Mouse (Mus musculus) monocyte, adult 5-6 weeks (primary cell): ENCODE results near the gene Ksr2. TPM values are rescaled to one million over a fixed set of nuclear protein-coding genes. Genes with fewer than 3 reads are reported as not detected.

Experiments used
- ATAC-seq: fragments of 153-309, 156-312 bp; replicated peaks from 2 replicates; pipeline ENCODE4 v1.8.0; 2017; ENCODE audit warnings: mild to moderate bottlenecking; ENCODE audit not compliant: low TSS enrichment, insufficient number of reproducible peaks, severe bottlenecking, poor library complexity, low FRiP score
- total RNA-seq: library from RNA; stranded (forward); fragments of 200-1000, 200-491, 200-594 nt; gene quantifications from 3 replicates; pipeline ENCODE4 v1.2.3, GENCODE M21; 2017

Gene Ksr2
- total RNA-seq, 1 experiment from 2014 or later, result not detected

DNA sequence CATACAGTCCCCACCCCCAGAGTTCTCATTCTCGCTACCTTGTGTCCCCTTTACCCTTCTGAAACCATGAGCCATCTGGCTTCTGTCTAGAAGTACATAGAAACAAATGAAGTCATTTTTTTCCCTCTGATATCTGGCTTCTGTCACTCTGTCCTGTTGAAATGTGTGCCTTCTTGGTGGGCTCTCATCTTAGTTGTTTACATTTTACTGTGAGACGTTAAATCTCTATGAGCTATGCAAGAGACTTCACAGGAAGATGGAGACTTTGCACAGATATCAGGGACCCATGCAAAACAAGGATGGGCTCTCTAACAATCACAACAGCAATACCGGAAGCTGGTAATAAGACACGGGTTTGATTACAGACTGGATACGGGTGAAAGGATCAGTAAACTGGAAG is 222.0 kb downstream of the Ksr2 start:
- no peak for ATAC-seq

- ATAC-seq, result no peak
Measured at GRCm38 (mm10) chr5:117641585-117641984, 227.8 kb downstream of the Ksr2 start.

- no peak for ATAC-seq
Measured at GRCm38 (mm10) chr5:117651238-117651886, 237.6 kb downstream of the Ksr2 start.

GRCm38 (mm10) chr5:117658641-117659040 is 244.8 kb downstream of the Ksr2 start:
- ATAC-seq, result no peak

DNA sequence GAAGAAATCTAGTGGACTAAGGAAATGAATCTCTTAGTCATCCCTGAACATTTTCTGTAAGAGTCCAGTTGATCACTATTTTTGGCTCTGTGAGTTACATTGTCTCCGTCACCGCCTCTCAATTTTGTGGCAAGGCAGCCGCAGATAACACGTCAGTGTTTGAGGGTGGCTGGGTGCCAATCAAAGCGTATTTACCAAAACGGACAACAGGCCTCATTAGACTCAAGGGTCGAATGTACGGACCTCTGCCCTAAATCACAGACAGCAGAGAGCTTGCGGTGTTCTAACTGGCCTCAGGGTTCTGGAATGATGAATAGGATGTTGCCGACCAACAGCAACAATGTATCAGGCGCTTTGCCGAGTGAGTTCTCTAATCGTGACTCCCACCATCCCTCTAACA is 245.8 kb downstream of the Ksr2 start:
- no peak for ATAC-seq

- no peak for ATAC-seq
Measured at GRCm38 (mm10) chr5:117665181-117665580, 251.4 kb downstream of the Ksr2 start.

- no peak for ATAC-seq
Measured at GRCm38 (mm10) chr5:117667314-117667713, 253.5 kb downstream of the Ksr2 start.

DNA sequence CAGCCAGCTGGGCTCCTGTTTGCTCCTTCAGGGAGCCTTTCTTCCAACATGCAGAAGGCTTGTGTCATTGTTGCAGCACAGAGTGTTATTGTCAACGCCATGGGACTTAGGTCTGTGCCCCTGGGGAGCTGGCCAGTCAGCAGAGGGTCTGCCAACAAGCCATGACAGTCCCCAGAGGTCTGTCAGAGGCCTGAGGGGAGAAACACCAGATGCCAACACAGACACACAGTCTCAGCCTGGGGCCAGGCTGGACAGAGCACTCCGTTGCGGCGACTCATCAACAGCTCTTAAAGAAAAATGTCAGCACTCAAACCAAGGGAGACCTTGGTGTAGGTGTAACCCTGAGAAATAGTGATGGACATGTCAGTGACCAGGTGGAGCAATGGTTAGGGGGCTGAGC is 255.5 kb downstream of the Ksr2 start:
- no peak for ATAC-seq

DNA sequence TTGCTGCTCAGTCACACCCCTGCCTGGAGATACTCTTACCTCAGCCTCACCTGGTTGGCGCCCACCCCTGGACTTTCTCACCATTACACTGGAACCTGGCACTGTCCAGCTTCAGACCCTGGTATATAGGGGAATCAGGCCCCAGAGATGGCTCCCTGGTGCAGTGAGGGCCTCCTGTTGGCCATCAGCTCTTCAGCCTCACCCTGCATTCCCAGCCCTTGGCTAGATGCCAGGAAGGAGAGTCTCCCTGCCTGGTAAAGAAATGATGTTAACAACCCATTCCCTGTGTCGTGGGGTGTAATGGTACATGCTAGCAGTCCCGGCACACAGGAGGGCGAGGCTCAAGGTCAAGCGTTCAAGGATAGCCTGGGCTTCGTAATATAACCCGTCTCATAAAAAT is 256.0 kb downstream of the Ksr2 start:
- ATAC-seq, result no peak

DNA sequence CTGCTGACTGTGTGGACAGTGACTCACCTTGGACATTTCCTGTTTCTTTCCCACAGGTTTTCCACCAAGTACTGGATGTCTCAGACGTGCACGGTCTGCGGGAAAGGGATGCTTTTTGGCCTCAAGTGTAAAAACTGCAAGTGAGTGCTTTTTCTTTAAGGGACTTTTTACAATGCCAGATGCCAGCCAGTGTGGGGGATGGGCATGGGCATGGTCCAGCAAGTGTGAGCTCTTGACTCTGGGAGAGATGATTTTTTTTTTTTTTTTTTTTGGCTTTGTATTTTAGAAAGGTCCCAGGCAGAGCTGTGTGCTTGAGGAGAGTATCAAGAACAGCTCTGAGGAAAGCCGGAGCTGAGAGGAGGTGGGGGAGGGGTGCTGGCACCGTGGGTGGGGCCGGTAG is 257.6 kb downstream of the Ksr2 start:
- ATAC-seq, result no peak

- no peak for ATAC-seq
Measured at GRCm38 (mm10) chr5:117675840-117676239, 262.0 kb downstream of the Ksr2 start.

- ATAC-seq, result no peak
Measured at GRCm38 (mm10) chr5:117677231-117677630, 263.4 kb downstream of the Ksr2 start.

GRCm38 (mm10) chr5:117678371-117678770 is 264.6 kb downstream of the Ksr2 start:
- no peak for ATAC-seq

DNA sequence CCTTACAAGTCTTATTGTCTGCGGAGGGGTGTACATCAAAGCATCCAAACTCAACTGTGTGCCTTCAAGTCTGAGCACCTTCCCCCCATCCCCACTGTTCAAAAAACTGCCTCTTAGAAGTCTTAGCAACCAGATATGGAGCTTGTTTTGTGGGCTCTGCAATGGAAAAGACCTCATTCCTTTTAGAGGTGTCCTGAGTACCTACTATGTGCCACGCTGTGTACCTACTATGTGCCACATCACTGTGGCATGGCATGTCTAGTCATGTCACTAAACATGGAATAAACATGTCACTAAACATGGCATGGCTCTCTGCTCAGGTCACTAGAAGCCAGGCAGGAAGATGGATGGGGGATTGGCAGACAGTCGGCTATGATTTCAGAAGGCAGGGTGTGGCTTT is 268.4 kb downstream of the Ksr2 start:
- ATAC-seq, result no peak

GRCm38 (mm10) chr5:117684491-117684890 is 270.7 kb downstream of the Ksr2 start:
- ATAC-seq, result no peak

GRCm38 (mm10) chr5:117687770-117688352 is 274.1 kb downstream of the Ksr2 start:
- no peak for ATAC-seq

DNA sequence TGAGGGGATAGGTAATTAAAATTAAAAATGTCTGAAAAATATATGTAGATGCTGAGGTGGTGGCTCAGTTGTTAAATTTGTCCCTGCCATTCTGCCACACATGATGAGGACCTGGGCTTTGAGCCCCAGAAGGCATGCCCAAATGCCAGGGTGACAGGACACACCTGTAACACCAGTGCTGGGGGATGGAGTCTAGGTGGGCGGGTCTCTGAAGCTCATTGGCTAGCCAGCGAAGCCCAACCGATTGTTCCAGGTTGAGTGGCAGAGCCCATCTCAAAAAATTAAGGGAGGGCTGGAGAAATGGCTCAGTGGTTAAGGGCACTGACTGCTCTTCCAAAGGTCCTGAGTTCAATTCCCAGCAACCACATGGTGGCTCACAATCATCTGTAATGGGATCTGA is 274.9 kb downstream of the Ksr2 start:
- no peak for ATAC-seq

- no peak for ATAC-seq
Measured at GRCm38 (mm10) chr5:117689840-117690239, 276.0 kb downstream of the Ksr2 start.

GRCm38 (mm10) chr5:117691271-117691670 is 277.5 kb downstream of the Ksr2 start:
- ATAC-seq, result no peak

DNA sequence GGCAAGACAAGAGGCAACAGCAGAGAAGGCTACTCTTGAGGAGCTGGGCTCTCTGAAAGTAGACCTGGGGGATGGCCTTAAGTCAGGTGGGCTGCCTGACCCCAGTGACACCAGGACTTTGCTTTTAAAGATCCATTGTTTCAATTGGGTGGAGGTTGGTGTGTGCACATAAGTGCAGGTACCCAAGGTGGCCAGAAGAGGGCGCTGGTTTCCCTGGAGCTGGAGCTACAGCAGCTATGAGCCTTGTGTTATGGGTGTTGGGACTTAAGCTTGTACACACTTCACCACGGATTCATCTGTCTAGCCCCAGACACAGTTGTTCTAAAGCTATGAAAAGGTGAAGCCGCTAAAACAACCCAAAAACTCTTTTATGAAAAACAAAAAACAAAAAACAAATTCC is 279.8 kb downstream of the Ksr2 start:
- no peak for ATAC-seq

DNA sequence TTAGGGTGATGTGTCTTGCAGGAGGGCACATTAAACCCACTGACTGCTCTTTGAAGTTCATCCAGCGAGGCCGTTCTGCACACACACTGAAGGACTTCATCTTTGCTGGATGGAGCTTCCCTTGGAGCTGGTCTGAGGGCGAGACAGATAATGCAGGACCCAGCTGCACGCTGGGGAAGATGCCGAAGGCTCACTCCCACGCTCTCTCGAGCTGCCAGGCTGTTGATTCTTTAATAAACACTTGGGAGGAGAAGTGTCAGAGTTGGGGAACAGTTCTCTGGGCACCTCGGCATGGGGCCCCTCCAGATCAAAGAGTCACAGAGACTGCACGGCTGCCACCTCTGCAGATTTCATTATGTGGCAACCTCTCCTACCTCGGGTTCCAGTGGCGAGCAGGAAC is 280.8 kb downstream of the Ksr2 start:
- no peak for ATAC-seq
